ENCODE assay signal across 8 mouse cellular contexts in genomic region chr12:83688316-83689086, GRCm38 (mm10). TPM values are rescaled to one million over a fixed set of nuclear protein-coding genes. Genes with fewer than 3 reads are reported as not detected.
DNase-seq lines count a peak whose midpoint lies in the region; ATAC-seq and TF ChIP-seq lines count a peak whose summit lies in the region.

No protein-coding gene starts in this region.

- peak overlapping the region; percentile 90 for H3K27ac ChIP-seq in neural tube, embryonic 11.5 days (ENCODE audit: low read depth, low read length)
- peak overlapping the region; percentile 94 for H3K27ac ChIP-seq in bone marrow, adult 2 months (ENCODE audit: control insufficient read depth, insufficient read depth, low read depth, low read length, poor library complexity)
- H3K27ac ChIP-seq in forebrain, embryonic 15.5 days (replicated peaks): peak overlapping the region; percentile 95
- peak overlapping the region; percentile 93 for H3K27ac ChIP-seq in midbrain, embryonic 12.5 days (replicated peaks)

- no peaks in the 10 kb centered on the region for H3K9me3 ChIP-seq in neural tube, embryonic 11.5 days (ENCODE audit: control insufficient read depth, low read length)
- H3K9me3 ChIP-seq in forebrain, embryonic 15.5 days: no peaks in the 10 kb centered on the region
- H3K9me3 ChIP-seq in midbrain, embryonic 12.5 days: no peaks in the 10 kb centered on the region

- H3K9ac ChIP-seq in neural tube, embryonic 11.5 days (ENCODE audit: low read length): peak overlapping the region; percentile 92
- H3K9ac ChIP-seq in forebrain, embryonic 15.5 days (replicated peaks): peak overlapping the region; percentile 89
- H3K9ac ChIP-seq in midbrain, embryonic 12.5 days (replicated peaks): peak overlapping the region; percentile 90

- DNase-seq in neural tube, embryonic 11.5 days (ENCODE audit: low spot score): no peak
- no peak for DNase-seq in neural tube, embryonic 10.5 days (ENCODE audit: extremely low spot score, low spot score)
- DNase-seq in layer of hippocampus, adult 8-10 months (ENCODE audit: low spot score in 2 of 2): peak; percentile 25 to 35
- DNase-seq in ovary, postnatal 14 days (ENCODE audit: low spot score): no peak
- DNase-seq in urinary bladder, postnatal 4 days (ENCODE audit: low spot score in 2 of 2): no peak

- peak overlapping the region; percentile 90 for H3K4me3 ChIP-seq in neural tube, embryonic 11.5 days (ENCODE audit: low read depth, low read length)
- H3K4me3 ChIP-seq in bone marrow, adult 2 months (replicated peaks; ENCODE audit: control insufficient read depth, low read depth, low read length): peak overlapping the region; percentile 88
- H3K4me3 ChIP-seq in forebrain, embryonic 15.5 days: peak overlapping the region; percentile 83
- H3K4me3 ChIP-seq in midbrain, embryonic 12.5 days: peak overlapping the region; percentile 86

- no peaks in the 10 kb centered on the region for H3K27me3 ChIP-seq in neural tube, embryonic 11.5 days (ENCODE audit: control insufficient read depth, insufficient read depth, low read length)
- H3K27me3 ChIP-seq in forebrain, embryonic 15.5 days: no peaks in the 10 kb centered on the region
- H3K27me3 ChIP-seq in midbrain, embryonic 12.5 days: no peaks in the 10 kb centered on the region

- H3K4me2 ChIP-seq in neural tube, embryonic 11.5 days (ENCODE audit: low read depth): peak overlapping the region; percentile 79
- peak overlapping the region; percentile 69 for H3K4me2 ChIP-seq in forebrain, embryonic 15.5 days (replicated peaks)
- peak overlapping the region; percentile 83 for H3K4me2 ChIP-seq in midbrain, embryonic 12.5 days (replicated peaks)

- no peak for TF ChIP-seq POLR2A in bone marrow, adult 2 months (IDR thresholded peaks at IDR 0.05; ENCODE audit: borderline replicate concordance, control insufficient read depth, low read depth, low read length)

- TF ChIP-seq CTCF in bone marrow, adult 2 months (IDR thresholded peaks at IDR 0.05; ENCODE audit: control insufficient read depth, insufficient read depth, low read length): no peak

- ATAC-seq in neural tube, embryonic 11.5 days (ENCODE audit: insufficient read depth, low FRiP score, low TSS enrichment): peak; percentile 84
- ATAC-seq in forebrain, embryonic 15.5 days (replicated peaks): peak; percentile 82
- peak; percentile 76 for ATAC-seq in midbrain, embryonic 12.5 days (ENCODE audit: low FRiP score, low read depth)

- H3K4me1 ChIP-seq in neural tube, embryonic 11.5 days (ENCODE audit: control insufficient read depth, insufficient read depth, low read length): peaks cover 10% of the 10 kb centered on the region
- no peaks in the 10 kb centered on the region; the same call in none of the 2 replicates for H3K4me1 ChIP-seq in bone marrow, adult 2 months (ENCODE audit: control insufficient read depth, insufficient read depth, low read length)
- peaks cover 27% of the 10 kb centered on the region for H3K4me1 ChIP-seq in forebrain, embryonic 15.5 days
- peaks cover 19% of the 10 kb centered on the region for H3K4me1 ChIP-seq in midbrain, embryonic 12.5 days

- no peaks in the 10 kb centered on the region for H3K36me3 ChIP-seq in neural tube, embryonic 11.5 days (ENCODE audit: control insufficient read depth, insufficient read depth, low read length)
- peaks cover 6% of the 10 kb centered on the region for H3K36me3 ChIP-seq in forebrain, embryonic 15.5 days
- peaks cover 11% of the 10 kb centered on the region; the same call in 1 of the 2 replicates for H3K36me3 ChIP-seq in midbrain, embryonic 12.5 days

- WGBS in neural tube, embryonic 11.5 days: under 1% methylated on average over 46 of the region's 49 CpGs
- 1% methylated on average over 49 of the region's 49 CpGs for WGBS in bone marrow, adult 2 months
- under 1% methylated on average over 49 of the region's 49 CpGs for WGBS in forebrain, embryonic 15.5 days
- 1% methylated on average over 48 of the region's 49 CpGs for WGBS in midbrain, embryonic 12.5 days

RNA-seq across cellular contexts. Expression of gene Psen1, which starts 0.5 kb away (rescaled TPM):
- polyA plus RNA-seq in neural tube, embryonic 11.5 days (2014; fragmentation: Nextera tagmentation; extraction: Ambion mirVana): 74.8 and 77.7 TPM in 2 replicates
- polyA plus RNA-seq in bone marrow, adult 2 months (2011; ENCODE audit: insufficient read depth, insufficient read length, low replicate concordance, missing spikeins): 15.1 and 40.3 TPM in 2 replicates
- polyA plus RNA-seq in forebrain, embryonic 15.5 days (2015; fragmentation: Nextera tagmentation; extraction: Ambion mirVana): 65.8 and 67.4 TPM in 2 replicates
- total RNA-seq in layer of hippocampus, adult 8-10 months (2022): 10 to 100 TPM; 64.2 to 76.0 (median 69.9) TPM
- polyA plus RNA-seq in midbrain, embryonic 12.5 days (2016; fragmentation: Nextera tagmentation; extraction: Ambion mirVana): 73.1 and 73.6 TPM in 2 replicates

RNA-seq across cellular contexts. Expression of gene Rbm25, which starts 57.5 kb away (rescaled TPM):
- 249 and 251 TPM in 2 replicates for polyA plus RNA-seq in neural tube, embryonic 11.5 days (2014; fragmentation: Nextera tagmentation; extraction: Ambion mirVana)
- polyA plus RNA-seq in bone marrow, adult 2 months (2011; ENCODE audit: insufficient read depth, insufficient read length, low replicate concordance, missing spikeins): 159 and 182 TPM in 2 replicates
- 259 and 274 TPM in 2 replicates for polyA plus RNA-seq in forebrain, embryonic 15.5 days (2015; fragmentation: Nextera tagmentation; extraction: Ambion mirVana)
- total RNA-seq in layer of hippocampus, adult 8-10 months (2022): 100 to 1,000 TPM; 122 to 143 (median 133) TPM
- polyA plus RNA-seq in midbrain, embryonic 12.5 days (2016; fragmentation: Nextera tagmentation; extraction: Ambion mirVana): 295 and 322 TPM in 2 replicates

Comparison
In these comparisons a context has a peak if more than half of its experiments do, and no peak if none do; other contexts are left out.
1. DNase-seq: peak in layer of hippocampus, adult 8-10 months (2 of 2); none in neural tube, embryonic 11.5 days (single experiment), neural tube, embryonic 10.5 days (single experiment), ovary, postnatal 14 days (single experiment) and urinary bladder, postnatal 4 days (0 of 2).
2. Peak in every context shown above with its lines, with median percentiles within 50 percentile points of each other: ATAC-seq, H3K27ac ChIP-seq, H3K4me2 ChIP-seq, H3K4me3 ChIP-seq and H3K9ac ChIP-seq.